Mouse (Mus musculus) right cerebral cortex, postnatal 14 days (tissue): ENCODE measurements around the gene Tmem100.

Experiments used
- DNase-seq: peaks from one replicate; pipeline ENCODE4 v3.0.0; 2022

Gene Tmem100

GRCm38 (mm10) chr11:90066405-90067250 is 36.5 kb downstream of the Tmem100 start:
- DNase-seq = no peak

- DNase-seq = no peak
Observed at GRCm38 (mm10) chr11:90071747-90072146, 41.6 kb downstream of the Tmem100 start.

GRCm38 (mm10) chr11:90073201-90073600 is 43.1 kb downstream of the Tmem100 start:
- no peak for DNase-seq

- DNase-seq = no peak
Observed at GRCm38 (mm10) chr11:90076666-90077065, 46.5 kb downstream of the Tmem100 start.

DNA sequence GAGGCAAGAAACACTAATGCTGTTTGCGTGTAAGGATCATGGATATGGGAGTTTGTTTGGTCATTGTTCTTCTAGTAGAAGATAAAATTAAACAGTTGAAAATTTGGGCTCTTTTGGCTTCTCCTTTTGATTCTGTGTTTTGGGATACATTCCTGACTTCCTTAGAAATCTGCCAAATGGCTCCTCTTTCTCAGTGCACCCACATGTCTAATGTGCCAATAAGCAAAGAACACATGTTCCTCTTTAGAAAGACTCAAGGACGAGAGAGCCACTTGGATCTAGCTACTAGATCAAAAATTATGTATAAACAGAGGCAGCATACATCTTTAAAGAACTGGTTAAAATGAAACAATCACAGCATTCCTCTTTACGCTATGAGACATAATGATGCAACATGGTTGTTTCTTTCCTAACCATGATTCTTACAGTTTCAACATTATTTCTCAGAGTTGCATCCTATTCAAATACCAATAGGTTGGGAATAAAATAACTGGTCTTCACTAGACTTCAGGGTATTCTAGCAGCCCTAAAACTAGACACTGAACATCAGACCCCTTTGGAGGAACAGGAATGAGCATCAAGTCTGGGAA is 50.6 kb downstream of the Tmem100 start:
- DNase-seq = no peak

DNA sequence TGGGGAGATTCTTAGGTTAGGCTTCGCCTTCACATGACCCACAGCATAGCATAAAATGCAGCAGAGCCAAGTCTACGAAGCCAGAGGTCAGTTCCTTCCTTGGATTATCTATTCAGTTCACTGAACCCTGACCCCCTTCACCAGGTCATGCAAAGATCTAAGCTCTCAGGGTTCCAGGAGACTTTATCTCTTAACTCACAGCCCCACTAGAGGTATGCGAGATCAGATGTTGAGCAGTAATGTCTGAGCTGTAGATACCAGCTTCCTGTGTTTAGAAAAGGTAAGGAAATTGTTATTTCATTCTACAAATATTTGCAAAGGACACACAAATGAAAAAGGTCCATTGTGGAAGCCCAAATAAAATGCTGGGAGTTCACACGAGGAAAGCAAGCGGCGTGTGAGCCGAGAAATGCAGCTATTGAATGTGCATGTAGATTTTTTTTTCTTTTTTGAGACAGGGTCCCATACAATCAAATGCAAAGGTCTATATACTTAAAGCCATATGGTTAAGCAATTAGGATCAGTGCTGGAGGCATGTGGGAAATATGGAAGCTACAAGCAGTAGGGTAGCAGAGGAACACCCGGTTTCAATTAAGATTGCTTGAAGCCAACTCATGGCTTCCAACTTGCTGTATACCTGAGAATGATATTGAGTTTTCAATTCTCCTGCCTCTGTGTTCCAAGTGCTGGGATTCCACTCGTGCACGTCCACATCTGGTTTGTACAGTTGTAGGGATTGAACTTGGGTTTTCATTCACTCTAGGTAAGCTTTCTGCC is 51.9 kb downstream of the Tmem100 start:
- no peak for DNase-seq

DNA sequence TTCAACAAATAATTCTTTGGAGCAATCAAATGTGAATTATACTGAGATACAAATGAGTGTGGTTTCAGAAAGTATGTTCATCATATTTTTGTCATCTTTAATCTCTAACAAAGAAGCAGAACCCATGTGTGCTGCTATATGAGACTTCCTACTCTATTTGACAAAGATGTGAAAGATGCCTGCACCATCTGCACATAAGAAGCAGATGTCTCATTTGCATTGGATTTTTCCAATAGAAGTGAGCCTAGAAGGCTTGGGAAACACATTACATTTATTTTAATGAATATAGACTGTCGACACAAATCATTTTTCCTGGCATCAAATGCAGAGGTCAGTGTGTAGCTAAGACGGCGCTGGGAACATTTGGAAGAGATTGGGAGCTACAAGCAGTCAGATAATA is 52.9 kb downstream of the Tmem100 start:
- DNase-seq = no peak

GRCm38 (mm10) chr11:90084166-90084565 is 54.0 kb downstream of the Tmem100 start:
- no peak for DNase-seq
